Mouse (Mus musculus) forebrain, embryonic 15.5 days (tissue): Measurements from ENCODE around the gene Hmga1b. TPM values are rescaled to one million over a fixed set of nuclear protein-coding genes. Genes with fewer than 3 reads are reported as not detected.
"Not testable (repeated sequence)": the region's sequence is repeated elsewhere in the genome, so short reads cannot be mapped to it uniquely, and the experiment has no call there.

ENCODE experiments used
- ATAC-seq: fragments of 200-750 bp; cut with Nextera tagmentation; replicated peaks from 2 replicates; pipeline ENCODE4 v1.8.0; 2017; ENCODE audit warnings: mild to moderate bottlenecking, moderate TSS enrichment, moderate library complexity
- H3K27ac ChIP-seq: fragments of 300-500 bp; sonication (generic); replicated peaks from 2 replicates; pipeline ENCODE4 v1.5.1; 2015; ENCODE audit warnings: mild to moderate bottlenecking, inconsistent platforms
- H3K27me3 ChIP-seq: fragments of 300-500 bp; sonication (generic); 2 replicates; pipeline ENCODE4 v1.6.1; 2015; ENCODE audit warnings: inconsistent platforms
- H3K36me3 ChIP-seq: fragments of 300-500 bp; sonication (generic); 2 replicates; pipeline ENCODE4 v1.6.1; 2015; ENCODE audit warnings: mild to moderate bottlenecking, inconsistent platforms
- H3K4me1 ChIP-seq: fragments of 300-500 bp; sonication (generic); 2 replicates; pipeline ENCODE4 v1.6.1; 2015; ENCODE audit warnings: inconsistent platforms
- H3K4me2 ChIP-seq: fragments of 300-500 bp; sonication (generic); replicated peaks from 2 replicates; pipeline ENCODE4 v1.6.1; 2015; ENCODE audit warnings: mild to moderate bottlenecking, inconsistent platforms
- H3K4me3 ChIP-seq: fragments of 300-500 bp; sonication (generic); 2 replicates; pipeline ENCODE4 v1.5.1; 2015; ENCODE audit warnings: mild to moderate bottlenecking, inconsistent platforms
- H3K9ac ChIP-seq: fragments of 300-500 bp; sonication (generic); replicated peaks from 2 replicates; pipeline ENCODE4 v1.6.1; 2015; ENCODE audit warnings: mild to moderate bottlenecking, inconsistent platforms
- H3K9me3 ChIP-seq: fragments of 300-500 bp; sonication (generic); 2 replicates; pipeline ENCODE4 v1.6.1; 2016; ENCODE audit warnings: inconsistent platforms
- WGBS: fragments of 180-500 bp; shearing (Covaris S2); methylation state at CpG from one replicate; pipeline ENCODE4 v1.1.7; 2015; ENCODE audit warnings: mixed read lengths; 5-methylcytosine and 5-hydroxymethylcytosine counted together
- polyA plus RNA-seq: library from polyadenylated mRNA; unstranded; fragments of >200 nt; fragmentation: Nextera tagmentation; extraction: Ambion mirVana; gene quantifications from 2 replicates; pipeline ENCODE4 v1.2.1, GENCODE M21; 2015

Hmga1b gene
- polyA plus RNA-seq, 1 experiment from 2014 or later, result 2.4 TPM

DNA sequence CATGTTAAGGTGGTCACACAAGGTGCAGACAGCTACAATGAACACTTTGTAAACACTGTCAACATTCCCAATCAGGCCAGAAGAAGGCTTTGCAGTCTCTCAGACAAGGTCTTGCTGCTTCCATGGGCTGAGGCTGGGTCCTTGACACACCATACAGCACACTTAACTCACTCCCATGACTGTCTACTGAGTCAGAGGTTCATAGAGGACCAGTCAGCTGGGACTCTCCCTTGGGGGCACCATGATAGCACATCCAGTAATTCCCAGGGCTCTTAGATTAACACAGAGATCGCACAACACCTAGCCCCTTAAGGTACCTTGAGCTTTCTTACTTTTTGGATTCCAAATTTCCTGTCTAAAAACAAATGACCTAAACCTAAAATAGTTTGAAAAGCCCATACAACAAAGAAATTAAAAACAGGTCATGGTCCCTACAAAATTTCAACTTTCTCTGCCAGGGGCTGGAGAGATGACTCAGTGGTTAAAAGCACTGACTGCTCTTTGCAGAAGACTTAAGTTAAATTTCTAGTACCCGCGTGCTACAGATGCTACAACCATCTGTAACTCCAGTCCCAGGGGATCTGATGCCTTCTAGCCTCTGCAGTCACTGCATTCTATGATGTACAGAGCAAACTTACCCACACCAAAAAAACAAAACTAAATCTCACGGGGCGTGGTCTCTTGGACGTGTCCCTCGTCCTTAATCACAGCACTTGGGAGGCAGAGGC lies 11.0 kb downstream of the Hmga1b start:
- 89% methylated on average over 7 of the region's 7 CpGs for WGBS
- no peak overlapping the region for H3K27ac ChIP-seq
- H3K4me3 ChIP-seq, result no peak overlapping the region
- H3K4me2 ChIP-seq, result no peak overlapping the region
- H3K9me3 ChIP-seq, result no peaks in the 10 kb centered on the region
- no peaks in the 10 kb centered on the region for H3K27me3 ChIP-seq
- ATAC-seq, result no peak
- no peak overlapping the region for H3K9ac ChIP-seq
- H3K36me3 ChIP-seq, result no peaks in the 10 kb centered on the region
- peaks cover 3% of the 10 kb centered on the region; the same call in 1 of the 2 replicates for H3K4me1 ChIP-seq

DNA sequence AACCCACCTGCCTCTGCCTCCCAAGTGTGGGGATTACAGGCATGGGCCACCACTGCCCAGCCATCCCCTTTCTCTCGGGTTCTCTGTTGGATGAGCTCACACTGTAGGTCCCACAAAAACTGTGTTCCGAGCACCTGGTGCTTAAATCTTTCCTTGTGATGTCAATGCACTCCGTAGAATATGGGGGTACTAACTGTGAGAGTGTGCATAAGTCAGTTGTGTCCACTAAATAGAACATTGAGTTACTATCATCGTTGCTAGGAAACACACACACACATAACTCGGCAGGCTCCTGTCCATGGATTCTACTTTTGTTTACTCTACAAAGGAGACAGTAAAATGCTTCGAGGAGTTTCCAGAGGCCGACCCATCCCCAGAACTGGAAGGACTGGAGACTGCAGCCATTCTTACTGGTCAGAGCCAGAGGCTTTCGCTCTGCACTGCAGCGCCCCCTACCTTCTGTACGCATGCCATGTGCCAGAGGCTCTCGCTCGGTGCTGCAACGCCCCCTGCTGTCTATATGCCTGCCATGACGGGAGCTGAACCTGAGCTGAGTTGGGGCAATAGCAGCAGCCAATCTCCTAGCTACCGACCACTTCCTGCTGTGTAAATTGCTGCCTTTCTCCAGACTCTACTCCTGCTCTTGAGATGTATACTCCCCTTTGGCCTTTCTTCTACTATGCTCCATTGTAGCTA lies 13.3 kb downstream of the Hmga1b start:
- Histone ChIP-seq H3K27ac (no peak overlapping the region), H3K9me3 (no peaks in the 10 kb centered on the region), H3K4me1 (peaks cover 3% of the 10 kb centered on the region; the same call in 1 of the 2 replicates), H3K9ac (no peak overlapping the region), H3K36me3 (peaks cover 15% of the 10 kb centered on the region; the same call in 1 of the 2 replicates), H3K27me3 (no peaks in the 10 kb centered on the region), H3K4me2 (no peak overlapping the region), H3K4me3 (no peak overlapping the region)
- ATAC-seq, result peak; percentile 66
- 29% methylated on average over 15 of the region's 15 CpGs for whole genome bisulfite sequencing

DNA sequence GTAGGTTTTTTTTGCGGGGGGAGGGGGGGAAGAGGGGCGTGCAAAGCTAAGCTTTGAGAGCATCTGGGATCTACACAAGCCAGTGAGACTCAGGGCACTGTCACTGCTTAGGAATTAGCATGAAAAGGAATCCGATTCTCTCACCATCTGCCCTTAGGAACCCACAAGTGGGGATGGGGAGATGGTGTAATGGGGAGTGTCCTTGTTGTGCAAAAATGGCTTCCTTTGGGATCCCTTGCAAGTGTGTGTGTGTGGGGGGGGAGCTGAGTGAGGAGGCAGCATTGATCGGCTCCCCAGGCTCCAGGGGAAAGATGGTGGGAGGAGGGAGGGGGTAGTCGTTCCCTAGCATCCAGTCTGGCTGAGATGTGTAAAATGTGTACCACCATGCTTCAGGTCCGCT lies 14.5 kb downstream of the Hmga1b start:
- 28% methylated on average over 6 of the region's 6 CpGs for WGBS

DNA sequence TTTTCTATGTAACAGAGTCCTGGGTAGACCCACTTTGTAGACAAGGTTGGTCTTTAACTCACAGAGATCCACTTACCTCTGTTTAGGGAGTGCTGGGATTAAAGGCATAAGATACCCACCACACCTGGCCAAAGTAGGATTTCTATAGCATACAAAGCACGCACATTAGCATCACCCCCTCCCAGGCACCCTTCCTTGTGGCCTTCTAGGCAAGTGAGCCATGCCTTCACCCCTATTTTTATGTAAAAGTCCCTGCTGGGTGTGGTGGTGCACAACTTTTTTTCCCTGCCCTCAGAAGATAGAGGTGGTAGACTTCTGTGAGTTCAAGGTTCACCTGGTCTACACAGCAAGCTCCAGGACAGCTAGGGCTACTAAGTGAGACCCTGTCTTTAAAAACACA lies 17.3 kb downstream of the Hmga1b start:
- Histone ChIP-seq H3K4me2 (no peak overlapping the region), H3K4me1 (peaks cover 23% of the 10 kb centered on the region), H3K27me3 (no peaks in the 10 kb centered on the region), H3K36me3 (peaks cover 24% of the 10 kb centered on the region; the same call in 1 of the 2 replicates), H3K4me3 (no peak overlapping the region), H3K9ac (no peak overlapping the region), H3K27ac (no peak overlapping the region), H3K9me3 (no peaks in the 10 kb centered on the region)
- no peak for ATAC-seq
- WGBS, result 88% methylated on average over 1 of the region's 1 CpGs

More for the DNA sequence above, 14.5 kb downstream of the Hmga1b start:
- no peak overlapping the region for H3K4me3 ChIP-seq
- H3K36me3 ChIP-seq, result peaks cover 20% of the 10 kb centered on the region; the same call in 1 of the 2 replicates
- peaks cover 4% of the 10 kb centered on the region; the same call in 1 of the 2 replicates for H3K4me1 ChIP-seq
- no peaks in the 10 kb centered on the region for H3K9me3 ChIP-seq
- no peak overlapping the region for H3K9ac ChIP-seq
- no peak overlapping the region for H3K4me2 ChIP-seq
- no peak for ATAC-seq
- H3K27ac ChIP-seq, result no peak overlapping the region
- no peaks in the 10 kb centered on the region for H3K27me3 ChIP-seq

DNA sequence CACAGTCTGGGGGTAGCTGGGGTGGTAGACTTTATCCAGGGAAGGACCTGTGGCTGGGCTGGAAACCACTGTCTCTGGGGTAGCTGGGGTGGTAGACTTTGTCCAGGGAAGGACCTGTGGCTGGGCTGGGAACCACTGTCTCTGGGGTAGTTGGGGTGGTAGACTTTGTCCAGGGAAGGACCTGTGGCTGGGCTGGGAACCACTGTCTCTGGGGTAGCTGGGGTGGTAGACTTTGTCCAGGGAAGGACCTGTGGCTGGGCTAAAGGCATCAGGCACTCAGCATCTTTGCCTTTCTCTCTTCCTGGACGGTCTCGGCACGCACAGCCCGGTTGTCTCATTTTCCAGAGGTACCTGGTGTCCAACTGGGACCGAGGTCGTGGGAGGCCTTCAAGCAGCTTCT lies 18.8 kb downstream of the Hmga1b start:
- not testable (repeated sequence) for H3K4me2 ChIP-seq, H3K9ac ChIP-seq, H3K27me3 ChIP-seq, H3K27ac ChIP-seq, H3K9me3 ChIP-seq, H3K4me3 ChIP-seq, ATAC-seq
- peaks cover 33% of the 10 kb centered on the region for H3K4me1 ChIP-seq
- 95% methylated on average over 6 of the region's 6 CpGs for WGBS
- H3K36me3 ChIP-seq, result peaks cover 25% of the 10 kb centered on the region

DNA sequence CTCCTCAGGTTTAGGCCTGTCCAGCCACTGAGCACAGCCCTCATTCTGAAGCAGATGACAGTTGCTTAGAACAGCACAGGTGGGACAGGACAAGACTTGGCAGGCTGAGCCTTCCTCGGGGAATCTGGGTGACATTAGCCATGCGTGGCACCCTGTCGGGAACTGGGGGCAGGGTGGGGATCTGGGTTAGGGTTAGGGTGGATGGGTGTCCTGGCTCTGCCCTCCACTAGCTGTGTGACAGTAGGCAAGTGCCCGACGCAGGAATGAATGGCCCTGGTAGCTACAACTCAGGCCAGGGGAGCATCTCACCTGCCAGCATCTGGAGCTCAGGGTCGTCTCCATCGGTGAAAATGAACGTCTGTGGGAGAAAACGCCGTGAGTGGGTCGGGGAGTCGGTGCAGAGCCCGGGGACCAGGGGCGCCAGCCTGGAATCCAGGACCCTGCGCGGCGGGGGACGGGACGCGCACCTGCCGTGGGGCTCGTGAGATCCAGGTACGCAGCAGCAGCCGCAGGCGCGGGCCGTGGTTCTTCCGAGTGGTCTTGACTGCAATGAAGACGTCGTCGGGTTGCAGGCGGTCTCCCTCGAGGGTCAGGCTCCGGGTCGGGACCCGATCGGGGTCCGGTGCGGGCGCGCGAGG lies 21.0 kb downstream of the Hmga1b start:
- peak overlapping the region; percentile 87 for H3K4me2 ChIP-seq
- no peaks in the 10 kb centered on the region for H3K9me3 ChIP-seq
- H3K36me3 ChIP-seq, result peaks cover 47% of the 10 kb centered on the region
- H3K27me3 ChIP-seq, result no peaks in the 10 kb centered on the region
- H3K9ac ChIP-seq, result peak overlapping the region; percentile 81
- peak overlapping the region; percentile 72 for H3K4me3 ChIP-seq
- ATAC-seq, result peak; percentile 44
- H3K4me1 ChIP-seq, result peaks cover 32% of the 10 kb centered on the region
- H3K27ac ChIP-seq, result peak overlapping the region; percentile 65
- WGBS, result 2% methylated on average over 42 of the region's 42 CpGs

DNA sequence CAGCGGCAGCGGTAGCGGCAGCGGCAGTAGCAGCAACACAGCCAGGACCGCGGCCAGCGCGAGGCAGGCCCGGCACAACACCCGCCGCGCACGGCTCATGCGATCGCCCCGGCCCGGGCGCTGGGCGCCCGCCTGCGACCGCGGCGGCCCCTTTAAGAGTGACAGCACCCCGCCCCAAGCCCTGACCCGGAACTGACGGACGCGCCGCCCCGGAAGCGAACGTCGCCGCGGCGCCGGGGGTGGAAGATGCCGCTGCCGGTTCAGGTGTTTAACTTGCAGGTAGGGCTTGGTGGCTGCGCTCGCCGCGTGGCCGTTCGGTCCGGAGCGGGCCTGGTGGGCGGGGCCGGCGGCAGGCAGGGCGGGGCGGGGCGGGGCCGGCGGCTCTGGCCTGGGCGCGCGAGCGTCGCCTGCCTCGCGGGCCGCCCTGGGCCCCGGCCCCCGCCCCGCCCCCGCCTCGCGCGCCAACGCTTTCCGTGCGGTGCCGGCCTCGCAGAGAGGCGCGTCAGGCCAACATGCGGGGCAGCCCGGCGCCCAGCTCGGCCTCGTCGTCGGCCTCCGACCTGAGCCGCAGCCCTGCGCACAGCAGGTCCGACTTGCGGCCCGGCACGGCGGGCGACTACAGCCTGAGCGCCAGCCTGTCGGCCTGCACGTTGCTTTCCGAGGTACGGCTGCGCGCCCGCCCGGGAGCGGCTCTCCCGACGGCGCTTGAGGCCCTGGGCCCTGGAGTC lies 21.6 kb downstream of the Hmga1b start, which contains the start of the genes Rfng and Gps1:
Gene Rfng (minus strand): TSS at position 144 of the 728 bp plus-strand sequence.
Gene Gps1 (plus strand): TSS at position 209 of the 728 bp plus-strand sequence.
- WGBS, result under 1% methylated on average over 83 of the region's 107 CpGs
- peak; percentile 86 for ATAC-seq
- Histone ChIP-seq H3K27me3 (no peaks in the 10 kb centered on the region), H3K9me3 (no peaks in the 10 kb centered on the region), H3K4me1 (peaks cover 32% of the 10 kb centered on the region), H3K27ac (peak within 1 kb of the TSS; percentile 65), H3K9ac (peak within 1 kb of the TSS; percentile 81), H3K36me3 (peaks cover 47% of the 10 kb centered on the region), H3K4me3 (peak within 1 kb of the TSS; percentile 72), H3K4me2 (peak within 1 kb of the TSS; percentile 87)

DNA sequence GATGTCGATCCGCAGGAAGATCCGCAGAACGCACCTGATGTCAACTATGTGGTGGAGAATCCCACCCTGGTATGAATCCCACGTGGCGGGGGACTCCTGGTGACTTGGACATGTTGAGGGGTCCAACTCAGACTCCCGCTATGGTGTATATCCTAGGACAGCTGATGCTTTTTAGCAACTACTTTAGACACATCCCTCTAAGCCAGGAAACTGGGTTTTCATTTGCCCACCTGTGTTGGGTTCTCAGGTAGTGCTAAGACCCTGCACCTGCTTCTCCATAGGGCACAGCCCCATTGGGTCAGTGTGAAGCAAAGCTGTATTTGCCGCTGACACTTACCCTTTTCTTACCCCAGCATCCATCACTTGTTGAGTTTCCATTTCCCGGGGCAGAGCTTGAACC lies 22.6 kb downstream of the Hmga1b start:
- H3K9me3 ChIP-seq, result no peaks in the 10 kb centered on the region
- H3K4me3 ChIP-seq, result peak overlapping the region; percentile 72
- ATAC-seq, result no peak
- H3K9ac ChIP-seq, result peak overlapping the region; percentile 81
- peaks cover 49% of the 10 kb centered on the region for H3K36me3 ChIP-seq
- H3K27me3 ChIP-seq, result no peaks in the 10 kb centered on the region
- peaks cover 32% of the 10 kb centered on the region for H3K4me1 ChIP-seq
- 35% methylated on average over 9 of the region's 9 CpGs for WGBS
- no peak overlapping the region for H3K27ac ChIP-seq
- H3K4me2 ChIP-seq, result peak overlapping the region; percentile 87

DNA sequence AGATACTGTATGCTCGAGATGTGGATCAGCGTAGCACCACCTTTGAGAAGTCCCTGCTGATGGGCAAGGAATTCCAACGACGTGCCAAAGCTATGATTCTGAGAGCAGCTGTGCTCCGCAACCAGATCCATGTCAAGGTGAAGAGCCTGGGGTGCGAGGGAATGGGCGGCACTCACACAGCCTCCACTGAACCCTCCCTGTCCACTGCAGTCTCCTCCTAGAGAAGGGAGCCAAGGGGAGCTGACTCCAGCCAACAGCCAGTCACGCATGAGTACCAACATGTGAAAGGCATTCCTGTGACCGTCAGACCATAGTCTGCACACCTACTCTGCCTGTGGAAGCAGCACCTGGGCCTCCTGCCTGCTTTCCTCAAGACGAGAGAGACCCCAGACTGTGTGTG lies 25.9 kb downstream of the Hmga1b start:
- peaks cover 67% of the 10 kb centered on the region for H3K36me3 ChIP-seq
- 91% methylated on average over 10 of the region's 10 CpGs for WGBS
- not testable (repeated sequence) for H3K9ac ChIP-seq, H3K27ac ChIP-seq, H3K4me2 ChIP-seq, H3K4me3 ChIP-seq, ATAC-seq, H3K27me3 ChIP-seq, H3K9me3 ChIP-seq
- peaks cover 18% of the 10 kb centered on the region for H3K4me1 ChIP-seq

DNA sequence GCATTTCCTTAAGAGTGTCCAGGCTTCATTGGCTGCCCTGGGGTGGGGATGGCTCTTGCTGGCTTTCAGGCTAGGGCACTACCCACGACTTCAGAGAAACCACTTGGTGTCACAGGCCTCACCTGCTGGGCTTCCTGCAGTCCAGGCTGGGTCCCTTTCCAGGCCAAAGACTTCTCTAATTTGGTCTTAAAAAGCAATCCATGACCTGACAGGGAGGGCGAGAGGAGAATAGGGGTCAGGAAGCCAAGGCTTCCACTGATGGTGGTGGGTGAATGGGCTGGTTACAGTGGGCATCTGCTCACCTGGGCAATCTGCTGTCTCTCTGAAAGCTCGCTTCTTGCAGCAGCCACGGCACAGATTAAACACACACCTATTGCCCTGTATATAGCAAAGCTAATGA lies 26.8 kb downstream of the Hmga1b start:
- WGBS, result 89% methylated on average over 4 of the region's 4 CpGs
- Histone ChIP-seq H3K9ac (no peak overlapping the region), H3K27ac (no peak overlapping the region), H3K4me3 (no peak overlapping the region), H3K27me3 (no peaks in the 10 kb centered on the region), H3K4me2 (no peak overlapping the region), H3K4me1 (peaks cover 16% of the 10 kb centered on the region), H3K36me3 (peaks cover 73% of the 10 kb centered on the region), H3K9me3 (no peaks in the 10 kb centered on the region)
- ATAC-seq, result no peak

DNA sequence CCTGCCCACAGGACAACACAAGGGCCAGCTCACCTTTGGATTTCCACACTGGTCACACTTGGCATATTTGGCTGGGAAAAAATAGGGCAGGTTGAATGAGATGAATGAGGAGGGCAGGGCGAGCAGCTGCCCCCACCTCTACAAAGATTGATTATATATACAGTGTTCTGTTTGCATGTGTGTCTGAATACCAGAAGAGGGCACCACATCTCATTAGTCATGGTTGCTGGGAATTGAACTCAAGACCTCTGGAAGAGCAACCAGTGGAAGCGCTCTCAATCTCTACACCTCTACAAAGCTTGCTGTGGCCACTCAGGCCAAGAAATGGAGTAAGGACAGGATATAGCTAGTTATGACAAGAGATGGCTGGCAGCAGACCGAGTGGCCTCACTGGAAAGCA lies 27.2 kb downstream of the Hmga1b start:
- H3K9ac ChIP-seq, result no peak overlapping the region
- no peak overlapping the region for H3K4me2 ChIP-seq
- no peak overlapping the region for H3K4me3 ChIP-seq
- ATAC-seq, result no peak
- H3K4me1 ChIP-seq, result peaks cover 15% of the 10 kb centered on the region
- no peak overlapping the region for H3K27ac ChIP-seq
- peaks cover 73% of the 10 kb centered on the region for H3K36me3 ChIP-seq
- H3K27me3 ChIP-seq, result no peaks in the 10 kb centered on the region
- no peaks in the 10 kb centered on the region for H3K9me3 ChIP-seq
- WGBS, result 82% methylated on average over 3 of the region's 3 CpGs
